22 mouse cellular contexts compared by ENCODE assay signal in the genomic region with DNA sequence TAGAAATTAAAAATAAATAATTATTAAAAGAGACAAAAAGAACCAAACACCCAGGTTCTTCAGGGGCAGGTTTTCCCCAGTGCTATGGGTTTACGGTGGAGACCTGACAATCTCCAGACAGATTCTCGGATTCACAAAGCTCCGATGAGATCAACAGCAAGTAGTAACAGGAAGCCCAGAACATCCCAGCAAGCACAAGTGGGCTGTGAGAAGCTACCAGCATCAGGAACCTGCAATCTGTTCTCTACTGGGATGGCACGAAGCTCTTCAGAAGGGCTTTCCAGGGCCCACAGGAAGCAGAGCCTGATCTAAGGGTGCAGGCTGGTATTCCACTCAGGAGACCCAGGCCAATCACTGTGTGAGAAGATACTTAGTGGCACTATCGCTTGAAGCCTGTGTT.
"Had no signal": no experiment of that assay in that cellular context is flagged by ENCODE, and none has a peak within 500 bp of the region (broad histone marks: within the 10 kb centered on the region; RNA-seq: fewer than 3 reads in every experiment).

No protein-coding gene starts in this region.

- H3K27ac ChIP-seq: heart, embryonic 10.5 days; hindbrain, embryonic 10.5 days; hindbrain, embryonic 12.5 days; hindbrain, embryonic 14.5 days; intestine, embryonic 15.5 days; limb, embryonic 10.5 days; limb, embryonic 12.5 days; liver, embryonic 13.5 days; liver, embryonic 15.5 days had no signal

- H3K4me3 ChIP-seq: heart, embryonic 10.5 days; heart, embryonic 12.5 days; hindbrain, embryonic 10.5 days; hindbrain, embryonic 12.5 days; intestine, embryonic 15.5 days; limb, embryonic 10.5 days; limb, embryonic 12.5 days; liver, embryonic 13.5 days; liver, embryonic 15.5 days had no signal

- DNase-seq: gastrocnemius, postnatal 14 days; gastrocnemius, postnatal 36 days; heart, adult 18-20 months; heart, postnatal 10 days; heart, postnatal 4 days; kidney, adult 18-20 months; kidney, adult 8-10 months; kidney, postnatal 10 days; kidney, postnatal 25 days; kidney, postnatal 4 days; liver; liver, embryonic 13.5 days; liver, postnatal 0 days had no signal
